Mouse (Mus musculus) pancreas, adult 10 weeks (tissue): ENCODE data around the gene Etv3. TPM values are rescaled to one million over a fixed set of nuclear protein-coding genes. Genes with fewer than 3 reads are reported as not detected.

ENCODE experiments used
- polyA plus RNA-seq: library from polyadenylated mRNA; stranded (reverse); fragments of 350-450 nt; fragmentation: Illumina TruSeq; extraction: RNeasy Lipid Tissue Mini Kit (QIAGEN cat#74804); gene quantifications from one replicate; pipeline ENCODE4 v1.2.3, GENCODE M21; 2015; ENCODE audit warnings: low read depth, low replicate concordance; ENCODE audit not compliant: insufficient read depth

The Etv3 gene
- 3.3 TPM for polyA plus RNA-seq

GRCm38 (mm10) chr3:87525043-87525836 is at the start of gene Etv3:
Etv3 (plus strand) TSS chr3:87525407.

Other genes with a start within 250 kb of the Etv3 start
- gene Cd5l, start 167.5 kb upstream of the Etv3 start, polyA plus RNA-seq: 1.1 TPM
- not detected for gene Fcrl1, start 149.0 kb upstream of the Etv3 start, polyA plus RNA-seq
- not detected for gene Fcrl5, start 89.6 kb upstream of the Etv3 start, polyA plus RNA-seq
- 6.2 TPM for gene Arhgef11, start 92.2 kb downstream of the Etv3 start, polyA plus RNA-seq
- 0.92 TPM for gene Lrrc71, start 223.2 kb downstream of the Etv3 start, polyA plus RNA-seq